Mouse (Mus musculus): ENCODE results near the gene Pmepa1. TPM values are rescaled to one million over a fixed set of nuclear protein-coding genes. Genes with fewer than 3 reads are reported as not detected.

The Pmepa1 gene
- total and polyA plus RNA-seq, 2 experiments = 0.28 to 1.8 TPM

DNA sequence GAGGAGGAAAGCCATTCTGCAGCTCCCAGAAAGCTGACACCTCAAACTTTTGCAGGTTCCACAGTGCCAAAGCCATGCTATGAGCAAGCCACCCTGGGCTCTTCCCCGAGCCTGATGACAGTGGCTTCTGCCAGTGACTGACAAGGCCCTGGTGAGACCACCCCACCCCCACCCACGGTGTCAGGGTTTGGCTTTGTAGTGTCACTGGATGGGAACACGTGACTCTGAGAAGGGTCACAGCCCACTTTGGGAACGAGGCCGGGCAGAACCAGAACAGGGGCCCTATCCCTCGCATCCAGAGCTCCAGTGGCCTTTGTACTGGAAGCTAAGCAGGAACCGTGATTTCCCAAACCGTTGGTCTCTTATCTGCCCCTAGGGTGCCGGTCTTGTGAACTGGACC lies 6.1 kb downstream of the Pmepa1 start:
- no peak overlapping the region for H3K9ac ChIP-seq (ENCODE audit: low read depth, low read length)
- no peaks in the 10 kb centered on the region for H3K27me3 ChIP-seq (ENCODE audit: control insufficient read depth, insufficient read depth, low read length)
- DNase-seq (ENCODE audit: extremely low read depth, low read depth, low spot score) = no peak
- no peaks in the 10 kb centered on the region for H3K4me1 ChIP-seq (ENCODE audit: control insufficient read depth, insufficient read depth, low read length)
- H3K4me3 ChIP-seq (ENCODE audit: insufficient read depth, low read depth, low read length) = no peak overlapping the region
- H3K36me3 ChIP-seq (ENCODE audit: control insufficient read depth, insufficient read depth, low read length) = no peaks in the 10 kb centered on the region
- WGBS = 51% methylated on average over 9 of the region's 9 CpGs
- TF ChIP-seq POLR2A (IDR thresholded peaks at IDR 0.05; ENCODE audit: extremely low read depth, insufficient read depth, low read length) (no peak), CTCF (IDR thresholded peaks at IDR 0.05; ENCODE audit: low read depth, low read length) (no peak)
- no peaks in the 10 kb centered on the region for H3K79me2 ChIP-seq (ENCODE audit: control insufficient read depth, insufficient read depth, low read length)
- H3K27ac ChIP-seq (replicated peaks; ENCODE audit: insufficient read depth, low read depth, low read length) = no peak overlapping the region

DNA sequence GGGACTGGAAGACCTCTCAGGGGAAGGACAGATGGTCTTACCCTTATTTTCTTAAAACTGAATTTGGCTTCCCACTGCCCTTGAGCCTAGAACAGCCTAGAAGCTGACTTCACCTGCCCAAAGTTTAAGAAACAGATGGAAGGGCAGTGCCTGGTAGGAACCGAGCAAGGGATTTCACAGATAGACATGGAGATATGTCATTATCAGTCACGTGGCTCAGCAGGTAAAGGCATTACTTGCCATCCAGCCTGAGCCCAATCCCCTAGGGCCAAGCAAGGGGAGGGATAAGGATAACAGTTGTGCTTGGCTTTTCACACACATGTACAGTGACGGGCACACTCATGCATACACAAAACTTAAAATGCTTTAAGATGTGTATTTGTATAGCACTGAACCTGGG lies 8.8 kb downstream of the Pmepa1 start:
- no peak overlapping the region for H3K9ac ChIP-seq (ENCODE audit: low read depth, low read length)
- H3K4me3 ChIP-seq (ENCODE audit: insufficient read depth, low read depth, low read length) = no peak overlapping the region
- H3K27me3 ChIP-seq (ENCODE audit: control insufficient read depth, insufficient read depth, low read length) = no peaks in the 10 kb centered on the region
- H3K4me1 ChIP-seq (ENCODE audit: control insufficient read depth, insufficient read depth, low read length) = no peaks in the 10 kb centered on the region
- no peak for TF ChIP-seq CTCF (IDR thresholded peaks at IDR 0.05; ENCODE audit: low read depth, low read length)
- no peak for TF ChIP-seq POLR2A (IDR thresholded peaks at IDR 0.05; ENCODE audit: extremely low read depth, insufficient read depth, low read length)
- no peak for DNase-seq (ENCODE audit: extremely low read depth, low read depth, low spot score)
- H3K36me3 ChIP-seq (ENCODE audit: control insufficient read depth, insufficient read depth, low read length) = no peaks in the 10 kb centered on the region
- H3K27ac ChIP-seq (replicated peaks; ENCODE audit: insufficient read depth, low read depth, low read length) = no peak overlapping the region
- WGBS = 80% methylated on average over 3 of the region's 3 CpGs
- H3K79me2 ChIP-seq (ENCODE audit: control insufficient read depth, insufficient read depth, low read length) = 0 out of 2 replicates have a peak, but pooled peaks cover 3% of the 10 kb centered on the region

DNA sequence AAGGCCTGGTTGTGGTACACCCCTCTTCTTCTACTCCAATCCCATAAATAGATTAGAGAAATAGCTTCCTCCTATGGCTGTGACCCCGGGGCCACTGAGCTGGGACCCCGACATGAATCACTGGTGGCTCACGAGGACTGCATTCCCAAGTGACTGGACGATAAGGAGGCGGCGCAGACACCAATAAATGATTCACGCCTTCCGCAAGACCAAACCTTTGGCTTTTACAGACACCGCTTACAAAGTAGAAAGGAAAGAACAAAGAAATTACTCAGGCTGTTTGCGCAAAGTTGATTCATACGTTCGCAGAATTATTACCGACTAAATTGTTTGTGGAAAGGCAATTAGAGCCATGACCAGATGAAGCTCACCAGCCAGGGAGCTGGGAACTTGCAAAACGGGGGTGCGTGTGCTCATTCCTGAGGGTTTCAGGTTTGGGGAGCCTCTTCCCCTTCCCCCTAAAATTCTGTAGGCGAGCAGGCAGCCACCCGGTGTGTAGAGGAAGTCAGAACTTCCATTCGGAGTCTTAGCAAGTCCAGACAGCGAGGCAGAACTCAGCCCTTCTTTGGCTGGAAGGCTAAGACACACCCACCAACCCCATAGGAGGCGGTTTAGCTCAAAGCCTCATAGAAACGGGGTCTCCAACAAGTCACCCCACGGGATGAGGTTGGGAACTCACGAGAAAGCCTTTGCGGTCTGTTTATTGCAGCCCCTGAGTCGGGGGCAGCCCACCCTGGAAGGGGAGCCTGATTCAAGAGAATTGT lies 9.8 kb downstream of the Pmepa1 start:
- Histone ChIP-seq H3K79me2 (ENCODE audit: control insufficient read depth, insufficient read depth, low read length) (peaks cover 3% of the 10 kb centered on the region; the same call in 1 of the 2 replicates), H3K27ac (replicated peaks; ENCODE audit: insufficient read depth, low read depth, low read length) (no peak overlapping the region), H3K4me1 (ENCODE audit: control insufficient read depth, insufficient read depth, low read length) (no peaks in the 10 kb centered on the region), H3K36me3 (ENCODE audit: control insufficient read depth, insufficient read depth, low read length) (no peaks in the 10 kb centered on the region), H3K4me3 (ENCODE audit: insufficient read depth, low read depth, low read length) (no peak overlapping the region), H3K9ac (ENCODE audit: low read depth, low read length) (no peak overlapping the region), H3K27me3 (ENCODE audit: control insufficient read depth, insufficient read depth, low read length) (no peaks in the 10 kb centered on the region)
- TF ChIP-seq POLR2A (IDR thresholded peaks at IDR 0.05; ENCODE audit: extremely low read depth, insufficient read depth, low read length) = no peak
- no peak for TF ChIP-seq CTCF (IDR thresholded peaks at IDR 0.05; ENCODE audit: low read depth, low read length)
- 74% methylated on average over 25 of the region's 25 CpGs for WGBS
- DNase-seq (ENCODE audit: extremely low read depth, low read depth, low spot score) = no peak

DNA sequence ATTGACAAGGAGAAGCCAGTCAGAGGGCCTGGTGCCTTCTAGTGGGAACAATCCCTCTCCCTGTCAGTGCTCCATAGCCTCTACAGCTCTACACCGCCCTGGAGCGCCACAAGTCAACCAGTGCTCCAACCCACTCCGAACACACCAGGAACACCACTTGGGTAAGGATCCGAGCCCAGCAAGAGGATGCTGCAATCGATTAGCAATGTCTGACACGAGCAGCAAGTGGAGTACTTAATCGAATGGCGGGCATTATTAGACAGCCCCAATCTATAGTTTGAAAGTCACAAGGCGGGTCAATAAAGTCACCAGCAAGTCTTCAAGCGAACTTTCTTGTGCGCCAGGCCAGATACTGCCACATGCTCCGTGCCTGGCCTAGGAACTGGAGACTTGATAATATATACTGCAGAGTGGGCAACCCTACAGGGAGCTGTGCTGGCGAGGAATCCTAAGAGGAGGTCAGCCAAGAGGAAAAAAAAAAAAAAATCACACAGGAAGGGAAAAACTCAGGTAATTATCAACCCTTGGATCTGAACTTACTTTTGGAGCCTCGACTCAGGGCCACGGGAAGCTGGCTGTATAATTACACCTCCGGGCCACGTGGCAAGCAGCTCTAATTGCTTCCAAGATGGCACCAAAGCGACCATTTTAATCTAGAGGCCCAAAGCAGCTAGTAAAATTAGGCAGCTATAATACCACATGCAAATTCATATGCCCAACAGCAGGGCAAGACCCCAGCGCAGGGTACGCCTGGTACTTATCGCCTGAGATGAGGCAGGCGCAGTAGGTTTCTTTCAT lies 10.7 kb downstream of the Pmepa1 start:
- H3K4me1 ChIP-seq (ENCODE audit: control insufficient read depth, insufficient read depth, low read length) = no peaks in the 10 kb centered on the region
- 92% methylated on average over 22 of the region's 22 CpGs for WGBS
- H3K9ac ChIP-seq (ENCODE audit: low read depth, low read length) = no peak overlapping the region
- H3K27ac ChIP-seq (replicated peaks; ENCODE audit: insufficient read depth, low read depth, low read length) = no peak overlapping the region
- H3K79me2 ChIP-seq (ENCODE audit: control insufficient read depth, insufficient read depth, low read length) = peaks cover 3% of the 10 kb centered on the region; the same call in 1 of the 2 replicates
- no peak for DNase-seq (ENCODE audit: extremely low read depth, low read depth, low spot score)
- H3K4me3 ChIP-seq (ENCODE audit: insufficient read depth, low read depth, low read length) = no peak overlapping the region
- no peaks in the 10 kb centered on the region for H3K36me3 ChIP-seq (ENCODE audit: control insufficient read depth, insufficient read depth, low read length)
- TF ChIP-seq POLR2A (IDR thresholded peaks at IDR 0.05; ENCODE audit: extremely low read depth, insufficient read depth, low read length) (no peak), CTCF (IDR thresholded peaks at IDR 0.05; ENCODE audit: low read depth, low read length) (no peak)
- H3K27me3 ChIP-seq (ENCODE audit: control insufficient read depth, insufficient read depth, low read length) = no peaks in the 10 kb centered on the region

DNA sequence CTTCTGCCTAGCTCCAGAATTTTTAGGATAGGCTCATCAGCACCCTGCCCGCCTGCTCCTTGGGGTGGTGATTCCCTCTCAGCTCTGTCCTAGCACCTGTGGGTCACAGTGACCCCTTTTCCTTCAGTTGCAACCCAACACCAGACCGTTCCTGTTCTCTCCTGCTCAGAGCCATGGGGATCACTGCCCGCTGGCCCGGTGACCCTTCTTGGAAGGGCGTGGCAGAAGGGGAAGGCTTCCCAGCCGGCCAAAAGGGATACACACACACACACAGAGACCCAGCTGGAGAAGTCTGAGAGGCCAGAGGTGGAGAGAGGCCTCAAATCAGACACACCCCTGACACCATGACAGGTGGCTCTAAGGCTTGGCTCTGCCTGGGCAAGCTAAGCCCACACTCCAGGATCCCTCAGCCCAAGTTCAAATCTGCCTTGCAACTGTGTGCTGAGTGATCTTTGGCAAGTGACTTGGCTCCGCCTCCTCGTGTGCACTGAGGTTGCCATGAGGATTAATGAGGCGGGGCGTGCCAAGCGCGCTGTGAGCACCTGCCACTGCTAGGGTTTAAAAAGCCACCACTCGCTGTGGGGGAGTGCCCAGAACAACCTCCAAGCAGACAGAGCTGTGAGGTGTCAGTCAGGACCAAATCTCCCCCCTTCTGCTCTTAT lies 11.7 kb downstream of the Pmepa1 start:
- 51% methylated on average over 13 of the region's 13 CpGs for WGBS
- H3K4me3 ChIP-seq (ENCODE audit: insufficient read depth, low read depth, low read length) = no peak overlapping the region
- no peak overlapping the region for H3K27ac ChIP-seq (replicated peaks; ENCODE audit: insufficient read depth, low read depth, low read length)
- no peaks in the 10 kb centered on the region for H3K4me1 ChIP-seq (ENCODE audit: control insufficient read depth, insufficient read depth, low read length)
- no peak for TF ChIP-seq CTCF (IDR thresholded peaks at IDR 0.05; ENCODE audit: low read depth, low read length)
- TF ChIP-seq POLR2A (IDR thresholded peaks at IDR 0.05; ENCODE audit: extremely low read depth, insufficient read depth, low read length) = no peak
- no peak overlapping the region for H3K9ac ChIP-seq (ENCODE audit: low read depth, low read length)
- peaks cover 3% of the 10 kb centered on the region; the same call in 1 of the 2 replicates for H3K79me2 ChIP-seq (ENCODE audit: control insufficient read depth, insufficient read depth, low read length)
- H3K27me3 ChIP-seq (ENCODE audit: control insufficient read depth, insufficient read depth, low read length) = no peaks in the 10 kb centered on the region
- no peaks in the 10 kb centered on the region for H3K36me3 ChIP-seq (ENCODE audit: control insufficient read depth, insufficient read depth, low read length)
- DNase-seq (ENCODE audit: extremely low read depth, low read depth, low spot score) = peak; percentile 23

Data from liver, adult 2 months (tissue).